Mouse (Mus musculus): Measurements from ENCODE around the gene Limch1. TPM values are rescaled to one million over a fixed set of nuclear protein-coding genes. Genes with fewer than 3 reads are reported as not detected.
A peak's percentile ranks its signal among the peaks of the same experiment; 100 is the strongest.

Gene Limch1
- polyA plus RNA-seq, 1 experiment = not detected

DNA sequence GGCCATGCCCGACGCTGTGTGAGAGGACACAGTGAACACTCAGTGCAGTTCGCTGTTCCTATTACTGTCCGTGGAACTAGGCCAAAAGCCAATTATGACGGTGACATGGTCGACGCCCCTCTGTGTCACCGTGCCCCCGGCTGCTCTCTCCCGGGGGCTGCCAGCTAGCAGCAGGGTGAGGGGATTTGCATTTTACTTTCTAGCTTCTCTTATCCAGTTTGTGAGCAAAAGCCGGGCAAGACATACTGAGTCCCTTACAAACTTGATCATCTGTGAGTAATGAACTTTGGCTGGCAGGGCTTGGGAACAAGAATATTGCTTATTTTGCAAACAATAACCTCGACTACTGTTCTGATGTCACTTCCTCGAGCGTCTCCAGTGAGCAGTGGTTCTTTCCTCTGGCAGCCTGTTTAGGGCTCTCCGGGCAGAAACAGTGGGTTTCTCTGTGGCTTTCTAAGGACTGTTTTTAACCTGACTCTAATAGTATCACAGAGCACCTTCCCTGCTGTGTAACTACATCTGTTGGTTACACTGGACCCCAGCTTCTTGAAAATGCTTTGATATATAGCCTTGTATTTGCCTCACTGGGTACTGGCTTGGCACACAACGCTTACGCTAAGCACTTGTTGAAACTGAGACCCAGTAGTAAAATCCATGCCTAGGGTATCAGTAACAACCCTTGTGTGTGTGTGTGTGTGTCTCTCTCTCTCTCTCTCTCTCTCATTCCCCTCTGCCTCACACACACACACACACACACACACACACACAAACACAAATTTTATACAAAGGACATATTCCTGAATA, 115.8 kb downstream of the Limch1 start:
- Histone ChIP-seq H3K27me3 (replicated peaks) (no peaks in the 10 kb centered on the region), H3K4me1 (no peaks in the 10 kb centered on the region), H3K4me3 (replicated peaks) (peak overlapping the region; percentile 7), H3K36me3 (replicated peaks; ENCODE audit: low read length) (no peaks in the 10 kb centered on the region), H3K9me3 (peaks cover 28% of the 10 kb centered on the region)
- no peak for TF ChIP-seq FLI1 (IDR thresholded peaks at IDR 0.05; ENCODE audit: low read length)
- no peak for TF ChIP-seq GATA1 (IDR thresholded peaks at IDR 0.05; ENCODE audit: borderline replicate concordance, low read length)

DNA sequence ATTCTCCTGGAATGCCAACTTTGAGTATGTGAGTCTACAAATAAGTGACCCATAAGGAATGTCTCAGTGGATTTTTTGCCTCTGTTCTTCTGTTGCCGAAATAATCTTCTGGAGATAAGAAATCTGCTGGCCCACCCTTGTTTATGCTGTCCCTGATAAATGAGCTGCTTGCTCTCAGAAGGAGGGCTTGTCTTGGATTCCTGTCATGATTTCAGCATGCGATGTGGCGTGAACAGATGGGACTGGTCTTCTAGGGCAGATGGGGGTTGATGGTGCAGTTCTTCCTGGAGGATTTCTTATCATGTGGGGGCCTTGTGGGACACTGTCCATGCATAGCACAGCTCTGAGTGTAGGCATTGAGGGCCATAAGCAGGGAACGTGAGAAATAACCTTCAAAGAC, 116.5 kb downstream of the Limch1 start:
- Histone ChIP-seq H3K27me3 (replicated peaks) (no peaks in the 10 kb centered on the region), H3K36me3 (replicated peaks; ENCODE audit: low read length) (no peaks in the 10 kb centered on the region), H3K9me3 (peaks cover 29% of the 10 kb centered on the region), H3K4me3 (replicated peaks) (no peak overlapping the region), H3K4me1 (no peaks in the 10 kb centered on the region)
- TF ChIP-seq FLI1 (IDR thresholded peaks at IDR 0.05; ENCODE audit: low read length) = no peak
- no peak for TF ChIP-seq GATA1 (IDR thresholded peaks at IDR 0.05; ENCODE audit: borderline replicate concordance, low read length)

GRCm38 (mm10) chr5:66865229-66865628, 119.6 kb downstream of the Limch1 start:
- Histone ChIP-seq H3K9me3 (peaks cover 37% of the 10 kb centered on the region), H3K27me3 (replicated peaks) (no peaks in the 10 kb centered on the region), H3K36me3 (replicated peaks; ENCODE audit: low read length) (no peaks in the 10 kb centered on the region), H3K4me1 (no peaks in the 10 kb centered on the region), H3K4me3 (replicated peaks) (no peak overlapping the region)
- no peak for TF ChIP-seq FLI1 (IDR thresholded peaks at IDR 0.05; ENCODE audit: low read length)
- TF ChIP-seq GATA1 (IDR thresholded peaks at IDR 0.05; ENCODE audit: borderline replicate concordance, low read length) = no peak

DNA sequence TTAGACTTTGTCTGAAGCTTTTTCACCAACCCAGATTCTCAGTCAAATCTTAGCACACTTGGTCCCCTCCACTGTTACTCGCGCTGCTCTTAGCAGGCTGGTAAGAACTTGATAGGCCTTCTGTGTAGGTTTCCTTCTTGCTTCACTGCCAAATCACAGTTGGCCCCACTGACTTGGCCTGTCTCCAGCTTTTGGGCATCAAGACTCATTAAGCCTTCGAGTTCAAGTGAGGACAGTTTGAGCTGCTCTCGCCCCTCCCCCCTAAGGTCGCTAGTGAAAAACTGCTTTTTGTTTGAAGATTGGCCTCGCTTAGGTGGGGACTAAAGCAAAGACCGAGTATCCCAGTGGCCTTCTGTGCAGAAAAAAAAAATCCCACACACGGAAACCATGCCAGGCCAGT, 120.4 kb downstream of the Limch1 start:
- H3K36me3 ChIP-seq (replicated peaks; ENCODE audit: low read length) = no peaks in the 10 kb centered on the region
- TF ChIP-seq FLI1 (IDR thresholded peaks at IDR 0.05; ENCODE audit: low read length) = no peak
- no peak for TF ChIP-seq GATA1 (IDR thresholded peaks at IDR 0.05; ENCODE audit: borderline replicate concordance, low read length)
- H3K4me1 ChIP-seq = no peaks in the 10 kb centered on the region
- no peak overlapping the region for H3K4me3 ChIP-seq (replicated peaks)
- no peaks in the 10 kb centered on the region for H3K27me3 ChIP-seq (replicated peaks)
- peaks cover 36% of the 10 kb centered on the region for H3K9me3 ChIP-seq

GRCm38 (mm10) chr5:66869545-66869944, 123.9 kb downstream of the Limch1 start:
- Histone ChIP-seq H3K36me3 (replicated peaks; ENCODE audit: low read length) (no peaks in the 10 kb centered on the region), H3K27me3 (replicated peaks) (no peaks in the 10 kb centered on the region), H3K4me1 (no peaks in the 10 kb centered on the region), H3K4me3 (replicated peaks) (no peak overlapping the region), H3K9me3 (peaks cover 29% of the 10 kb centered on the region)
- TF ChIP-seq GATA1 (IDR thresholded peaks at IDR 0.05; ENCODE audit: borderline replicate concordance, low read length) (no peak), FLI1 (IDR thresholded peaks at IDR 0.05; ENCODE audit: low read length) (no peak)

GRCm38 (mm10) chr5:66871521-66872050, 126.0 kb downstream of the Limch1 start:
- no peaks in the 10 kb centered on the region for H3K36me3 ChIP-seq (replicated peaks; ENCODE audit: low read length)
- TF ChIP-seq GATA1 (IDR thresholded peaks at IDR 0.05; ENCODE audit: borderline replicate concordance, low read length) (no peak), FLI1 (IDR thresholded peaks at IDR 0.05; ENCODE audit: low read length) (no peak)
- no peaks in the 10 kb centered on the region for H3K27me3 ChIP-seq (replicated peaks)
- no peak overlapping the region for H3K4me3 ChIP-seq (replicated peaks)
- H3K9me3 ChIP-seq = peaks cover 22% of the 10 kb centered on the region
- no peaks in the 10 kb centered on the region for H3K4me1 ChIP-seq

DNA sequence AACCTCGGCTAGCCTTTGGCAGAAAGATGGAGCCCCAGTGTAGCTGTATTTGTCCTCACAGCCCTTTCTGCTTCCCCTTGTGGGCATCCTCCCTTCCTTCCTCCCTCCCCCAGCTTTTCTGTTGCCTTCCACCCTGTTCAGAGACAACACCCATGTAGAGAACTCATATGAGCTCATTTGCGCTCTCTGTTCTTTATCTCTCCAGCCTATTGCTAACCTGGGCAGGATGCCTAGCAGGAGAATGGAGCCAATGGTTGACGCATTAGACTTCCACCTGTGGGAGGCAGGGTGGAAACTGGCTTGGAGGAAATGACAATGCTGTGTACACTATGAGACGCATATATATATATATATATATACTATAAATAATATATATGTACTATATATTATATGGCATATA, 126.4 kb downstream of the Limch1 start:
- no peak for TF ChIP-seq FLI1 (IDR thresholded peaks at IDR 0.05; ENCODE audit: low read length)
- TF ChIP-seq GATA1 (IDR thresholded peaks at IDR 0.05; ENCODE audit: borderline replicate concordance, low read length) = no peak
- Histone ChIP-seq H3K27me3 (replicated peaks) (no peaks in the 10 kb centered on the region), H3K4me1 (no peaks in the 10 kb centered on the region), H3K9me3 (peaks cover 22% of the 10 kb centered on the region), H3K36me3 (replicated peaks; ENCODE audit: low read length) (no peaks in the 10 kb centered on the region), H3K4me3 (replicated peaks) (no peak overlapping the region)

DNA sequence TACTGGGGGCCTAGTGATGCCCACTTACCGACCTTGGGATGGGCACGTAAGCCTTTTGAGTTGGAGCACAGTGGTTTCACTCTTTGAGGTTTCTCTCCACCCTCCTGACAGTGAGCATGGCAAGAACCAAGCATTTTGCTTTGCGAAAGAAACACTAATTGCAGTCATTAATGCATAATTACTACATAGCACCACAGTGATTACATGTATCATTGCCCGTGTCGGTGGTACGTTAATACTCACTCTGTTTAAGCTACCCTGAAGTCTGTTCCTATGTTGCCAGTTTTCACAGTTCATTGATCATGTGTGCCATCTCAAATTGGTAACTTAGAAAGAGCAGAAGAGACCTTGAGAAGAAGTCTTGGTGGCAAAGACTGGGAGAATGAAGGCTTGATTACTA, 127.1 kb downstream of the Limch1 start:
- H3K27me3 ChIP-seq (replicated peaks) = no peaks in the 10 kb centered on the region
- TF ChIP-seq FLI1 (IDR thresholded peaks at IDR 0.05; ENCODE audit: low read length) (no peak), GATA1 (IDR thresholded peaks at IDR 0.05; ENCODE audit: borderline replicate concordance, low read length) (no peak)
- peaks cover 18% of the 10 kb centered on the region for H3K9me3 ChIP-seq
- H3K4me1 ChIP-seq = no peaks in the 10 kb centered on the region
- no peaks in the 10 kb centered on the region for H3K36me3 ChIP-seq (replicated peaks; ENCODE audit: low read length)
- no peak overlapping the region for H3K4me3 ChIP-seq (replicated peaks)

- H3K4me3 ChIP-seq (replicated peaks) = no peak overlapping the region
- peaks cover 9% of the 10 kb centered on the region for H3K9me3 ChIP-seq
- no peak for TF ChIP-seq GATA1 (IDR thresholded peaks at IDR 0.05; ENCODE audit: borderline replicate concordance, low read length)
- TF ChIP-seq FLI1 (IDR thresholded peaks at IDR 0.05; ENCODE audit: low read length) = no peak
- no peaks in the 10 kb centered on the region for H3K36me3 ChIP-seq (replicated peaks; ENCODE audit: low read length)
- H3K27me3 ChIP-seq (replicated peaks) = no peaks in the 10 kb centered on the region
- H3K4me1 ChIP-seq = no peaks in the 10 kb centered on the region
Observed at GRCm38 (mm10) chr5:66876018-66876805, 130.6 kb downstream of the Limch1 start.

DNA sequence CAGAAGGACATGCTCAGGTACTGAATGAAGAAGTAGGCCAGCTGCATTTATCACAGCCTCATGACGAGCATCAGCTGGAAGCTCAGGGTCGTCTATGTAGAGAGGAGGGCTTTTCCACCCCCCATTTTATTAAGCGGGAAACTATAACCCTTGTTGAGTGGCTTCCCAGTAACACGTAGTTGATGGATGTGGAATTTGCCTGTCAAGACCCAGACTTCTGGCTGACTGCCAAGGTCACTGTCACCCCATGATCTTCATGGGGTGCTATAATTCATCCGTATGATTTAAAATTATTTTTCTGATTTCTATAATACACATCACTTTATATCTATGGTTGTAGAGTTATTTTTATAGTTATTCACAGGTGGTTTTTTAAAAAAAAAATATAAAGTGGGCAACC, 131.4 kb downstream of the Limch1 start:
- H3K36me3 ChIP-seq (replicated peaks; ENCODE audit: low read length) = no peaks in the 10 kb centered on the region
- H3K4me3 ChIP-seq (replicated peaks) = no peak overlapping the region
- TF ChIP-seq FLI1 (IDR thresholded peaks at IDR 0.05; ENCODE audit: low read length) (no peak), GATA1 (IDR thresholded peaks at IDR 0.05; ENCODE audit: borderline replicate concordance, low read length) (no peak)
- no peaks in the 10 kb centered on the region for H3K27me3 ChIP-seq (replicated peaks)
- H3K4me1 ChIP-seq = no peaks in the 10 kb centered on the region
- peaks cover 8% of the 10 kb centered on the region for H3K9me3 ChIP-seq
